Mouse (Mus musculus): ENCODE results near the gene Akap6. TPM values are rescaled to one million over a fixed set of nuclear protein-coding genes. Genes with fewer than 3 reads are reported as not detected.

Gene Akap6
- polyA plus RNA-seq, 1 experiment from 2014 or later, result 9.7 TPM

DNA sequence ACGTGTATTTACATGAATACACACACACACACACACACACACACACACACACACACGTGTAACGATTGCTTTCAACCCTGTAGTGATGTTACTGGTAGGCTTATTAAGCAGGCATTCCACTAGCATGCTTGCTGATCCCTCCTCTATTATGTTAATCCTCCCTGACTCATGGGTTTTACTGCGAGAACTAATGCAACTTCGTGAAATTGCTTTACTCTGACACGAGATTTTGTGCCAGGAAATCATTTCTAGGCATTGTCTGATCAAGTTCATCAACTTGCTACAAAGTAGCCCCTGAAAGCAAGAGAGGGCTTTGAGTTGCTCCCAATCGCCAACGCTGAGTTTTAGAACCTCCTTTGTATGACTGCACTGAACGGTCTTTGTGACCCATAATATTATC is 132.6 kb downstream of the Akap6 start:
- no peak overlapping the region for H3K4me2 ChIP-seq
- H3K9ac ChIP-seq, result no peak overlapping the region
- H3K27me3 ChIP-seq (replicated peaks), result no peaks in the 10 kb centered on the region
- WGBS, result 68% methylated on average over 9 of the region's 9 CpGs
- no peak for ATAC-seq (ENCODE audit: insufficient number of reproducible peaks, low FRiP score)
- H3K4me1 ChIP-seq (replicated peaks), result peaks cover 40% of the 10 kb centered on the region
- H3K4me3 ChIP-seq, result no peak overlapping the region
- no peaks in the 10 kb centered on the region for H3K36me3 ChIP-seq
- no peaks in the 10 kb centered on the region for H3K9me3 ChIP-seq (replicated peaks)
- H3K27ac ChIP-seq (ENCODE audit: poor library complexity, severe bottlenecking), result no peak overlapping the region

DNA sequence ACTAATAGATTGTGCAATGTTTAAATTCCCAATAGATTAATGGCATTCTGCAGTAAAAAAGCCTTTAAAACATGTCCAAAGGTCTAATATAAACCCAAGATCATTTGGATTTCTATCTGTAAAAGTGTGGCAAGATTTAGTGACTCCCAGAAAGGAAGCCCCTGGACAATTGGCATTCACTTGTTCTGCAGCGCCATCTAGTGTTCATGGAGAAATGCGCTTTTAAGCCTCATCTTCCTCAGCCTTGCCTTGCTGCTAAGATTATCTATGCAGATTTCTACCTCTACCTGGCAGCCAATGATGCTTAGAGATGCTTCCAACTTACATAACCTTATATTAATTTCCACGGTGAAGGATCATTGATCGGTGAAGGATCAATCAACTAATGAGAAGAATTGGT is 133.0 kb downstream of the Akap6 start:
- Histone ChIP-seq H3K27me3 (replicated peaks) (no peaks in the 10 kb centered on the region), H3K4me2 (no peak overlapping the region), H3K9me3 (replicated peaks) (no peaks in the 10 kb centered on the region), H3K9ac (no peak overlapping the region), H3K27ac (ENCODE audit: poor library complexity, severe bottlenecking) (no peak overlapping the region), H3K4me1 (replicated peaks) (peaks cover 40% of the 10 kb centered on the region), H3K36me3 (no peaks in the 10 kb centered on the region), H3K4me3 (no peak overlapping the region)
- no peak for ATAC-seq (ENCODE audit: insufficient number of reproducible peaks, low FRiP score)
- 8% methylated on average over 4 of the region's 4 CpGs for WGBS

DNA sequence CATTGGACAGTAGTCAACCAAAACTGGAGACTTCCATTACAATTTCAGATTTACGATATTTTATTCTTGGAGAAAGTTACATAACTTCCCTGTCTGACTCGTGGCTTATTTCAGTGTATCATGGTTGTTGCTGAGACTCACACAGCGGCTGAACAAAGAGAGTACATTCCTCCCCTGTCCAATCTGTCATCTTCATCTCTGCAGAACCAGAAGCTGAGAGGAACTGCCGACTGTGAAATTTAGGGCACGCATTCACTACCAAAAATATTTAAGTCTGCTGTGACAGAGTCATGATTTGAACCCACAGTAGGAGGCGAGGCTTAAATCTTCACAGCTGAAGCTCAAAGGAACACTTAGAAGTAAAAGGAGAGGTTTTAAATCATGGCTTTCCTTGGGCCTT is 134.0 kb downstream of the Akap6 start:
- Histone ChIP-seq H3K4me3 (no peak overlapping the region), H3K27me3 (replicated peaks) (no peaks in the 10 kb centered on the region), H3K4me1 (replicated peaks) (peaks cover 40% of the 10 kb centered on the region), H3K9ac (no peak overlapping the region), H3K27ac (ENCODE audit: poor library complexity, severe bottlenecking) (no peak overlapping the region), H3K36me3 (no peaks in the 10 kb centered on the region), H3K4me2 (no peak overlapping the region), H3K9me3 (replicated peaks) (no peaks in the 10 kb centered on the region)
- WGBS, result 52% methylated on average over 6 of the region's 6 CpGs
- ATAC-seq (ENCODE audit: insufficient number of reproducible peaks, low FRiP score), result no peak

DNA sequence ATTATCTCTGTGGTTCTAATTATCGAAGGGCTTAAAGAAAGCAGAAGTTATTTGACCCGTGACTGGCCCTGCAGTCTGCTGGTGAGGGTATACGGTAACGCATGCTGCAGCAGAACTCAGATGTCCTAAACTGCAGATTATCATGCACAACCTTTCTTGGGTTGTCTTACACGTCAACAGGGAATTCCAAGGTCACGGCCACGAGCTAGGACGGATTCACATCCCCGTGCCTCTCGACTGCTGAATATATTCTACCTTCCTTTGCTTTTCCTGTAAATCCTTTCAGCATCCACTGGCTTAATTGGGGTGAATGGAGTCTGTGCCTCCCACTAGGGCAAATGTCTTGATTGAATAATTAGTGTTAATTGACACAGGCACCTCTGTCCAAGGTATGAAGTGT is 134.9 kb downstream of the Akap6 start:
- Histone ChIP-seq H3K27me3 (replicated peaks) (no peaks in the 10 kb centered on the region), H3K9me3 (replicated peaks) (no peaks in the 10 kb centered on the region), H3K27ac (ENCODE audit: poor library complexity, severe bottlenecking) (0 out of 2 replicates have a peak overlapping the region, but pooled peaks have one; percentile 50), H3K9ac (no peak overlapping the region), H3K4me2 (no peak overlapping the region), H3K4me1 (replicated peaks) (peaks cover 40% of the 10 kb centered on the region), H3K36me3 (no peaks in the 10 kb centered on the region), H3K4me3 (no peak overlapping the region)
- 23% methylated on average over 10 of the region's 10 CpGs for WGBS
- no peak for ATAC-seq (ENCODE audit: insufficient number of reproducible peaks, low FRiP score)

DNA sequence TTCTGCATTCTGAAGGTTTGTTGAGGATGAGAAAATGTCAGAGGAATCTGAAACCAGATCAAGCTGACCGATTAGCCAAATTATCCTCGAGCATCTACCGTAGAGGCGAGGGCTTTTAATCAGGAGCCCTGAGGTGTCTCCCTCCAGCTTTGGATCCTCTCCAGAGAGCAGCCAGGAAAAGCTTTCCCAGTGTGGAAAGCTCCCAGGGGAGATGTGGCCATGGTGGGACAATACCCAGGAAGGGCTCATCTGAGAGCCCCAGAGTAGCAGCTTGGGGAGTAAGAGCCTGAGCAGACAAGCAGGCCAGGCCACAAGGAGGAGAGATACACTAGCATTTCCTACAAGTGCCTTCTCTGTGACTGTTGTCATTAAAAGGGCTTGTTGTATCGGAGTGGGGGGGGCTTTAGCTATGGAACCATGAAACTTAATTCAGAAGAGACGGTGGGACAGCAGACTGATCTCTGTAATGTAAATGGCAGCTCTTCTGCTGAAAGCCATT is 135.6 kb downstream of the Akap6 start:
- Histone ChIP-seq H3K9ac (no peak overlapping the region), H3K27ac (ENCODE audit: poor library complexity, severe bottlenecking) (peak overlapping the region; percentile 50), H3K36me3 (no peaks in the 10 kb centered on the region), H3K9me3 (replicated peaks) (no peaks in the 10 kb centered on the region), H3K4me3 (no peak overlapping the region), H3K4me2 (no peak overlapping the region; the same call in 1 of the 2 replicates), H3K4me1 (replicated peaks) (peaks cover 40% of the 10 kb centered on the region), H3K27me3 (replicated peaks) (no peaks in the 10 kb centered on the region)
- ATAC-seq (ENCODE audit: insufficient number of reproducible peaks, low FRiP score), result no peak
- WGBS, result 56% methylated on average over 6 of the region's 6 CpGs

DNA sequence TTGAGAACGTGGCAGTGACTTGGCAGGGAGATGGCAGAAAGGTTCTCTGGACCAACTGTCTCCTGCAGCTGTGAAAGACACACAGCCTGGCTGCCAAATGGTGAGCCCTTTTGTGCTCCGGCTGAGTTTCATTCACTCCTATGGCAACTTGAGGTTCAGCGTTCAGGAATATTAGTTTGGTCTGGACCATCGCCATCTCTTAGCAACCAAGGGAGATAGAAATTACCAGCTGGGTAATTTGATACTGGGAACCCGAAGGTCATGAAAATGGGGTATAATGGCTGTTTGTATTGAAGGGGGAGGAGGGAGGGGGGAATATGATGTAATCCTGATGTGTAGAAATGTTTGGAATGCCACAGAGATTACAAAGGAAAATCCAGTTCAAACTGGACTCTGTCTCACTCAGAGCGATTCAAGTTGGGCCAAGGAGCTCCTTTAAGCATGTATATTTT is 136.1 kb downstream of the Akap6 start:
- Histone ChIP-seq H3K4me3 (no peak overlapping the region), H3K9ac (no peak overlapping the region), H3K36me3 (no peaks in the 10 kb centered on the region), H3K4me1 (replicated peaks) (peaks cover 39% of the 10 kb centered on the region), H3K9me3 (replicated peaks) (no peaks in the 10 kb centered on the region), H3K27ac (ENCODE audit: poor library complexity, severe bottlenecking) (peak overlapping the region; percentile 50), H3K4me2 (no peak overlapping the region; the same call in 1 of the 2 replicates), H3K27me3 (replicated peaks) (no peaks in the 10 kb centered on the region)
- peak; percentile 66; the same call in 1 of the 2 replicates for ATAC-seq (ENCODE audit: insufficient number of reproducible peaks, low FRiP score)
- WGBS, result 49% methylated on average over 6 of the region's 6 CpGs

DNA sequence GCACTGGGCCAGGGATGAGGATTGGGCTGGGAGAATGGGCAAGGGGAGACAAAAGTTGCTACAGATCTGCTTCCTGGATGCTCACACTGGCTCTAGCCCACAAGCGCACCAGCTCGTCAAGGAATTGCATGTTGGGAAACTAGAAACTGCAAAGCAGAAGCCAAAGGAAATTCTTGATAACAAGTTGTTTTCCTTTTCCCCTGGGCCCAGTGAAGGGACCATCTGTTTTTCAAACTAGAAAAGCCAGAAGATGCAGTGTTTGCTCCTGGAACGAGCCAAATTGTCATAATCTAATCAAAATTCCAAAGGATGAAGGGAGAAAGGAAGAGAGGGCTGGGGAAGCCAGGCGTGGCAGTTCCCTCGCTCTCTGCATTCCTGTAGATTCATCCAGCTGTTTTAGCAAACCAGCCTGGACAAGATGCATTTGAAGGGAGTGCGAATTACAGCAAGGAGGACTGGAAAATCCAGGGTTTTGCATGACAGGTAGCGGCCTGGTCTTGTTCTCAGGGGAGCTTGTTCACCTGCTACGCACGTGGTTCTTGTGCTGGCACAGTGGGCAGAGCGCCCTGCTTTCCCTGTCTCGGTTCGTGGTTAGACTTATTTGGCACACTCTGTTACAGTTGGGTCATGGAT is 136.8 kb downstream of the Akap6 start:
- no peaks in the 10 kb centered on the region for H3K9me3 ChIP-seq (replicated peaks)
- H3K36me3 ChIP-seq, result no peaks in the 10 kb centered on the region
- peak overlapping the region; percentile 77 for H3K27ac ChIP-seq (ENCODE audit: poor library complexity, severe bottlenecking)
- no peak overlapping the region for H3K9ac ChIP-seq
- H3K27me3 ChIP-seq (replicated peaks), result no peaks in the 10 kb centered on the region
- ATAC-seq (ENCODE audit: insufficient number of reproducible peaks, low FRiP score), result peak; percentile 18; the same call in 1 of the 2 replicates
- H3K4me3 ChIP-seq, result no peak overlapping the region
- peaks cover 32% of the 10 kb centered on the region for H3K4me1 ChIP-seq (replicated peaks)
- no peak overlapping the region; the same call in 1 of the 2 replicates for H3K4me2 ChIP-seq
- 58% methylated on average over 12 of the region's 12 CpGs for WGBS

DNA sequence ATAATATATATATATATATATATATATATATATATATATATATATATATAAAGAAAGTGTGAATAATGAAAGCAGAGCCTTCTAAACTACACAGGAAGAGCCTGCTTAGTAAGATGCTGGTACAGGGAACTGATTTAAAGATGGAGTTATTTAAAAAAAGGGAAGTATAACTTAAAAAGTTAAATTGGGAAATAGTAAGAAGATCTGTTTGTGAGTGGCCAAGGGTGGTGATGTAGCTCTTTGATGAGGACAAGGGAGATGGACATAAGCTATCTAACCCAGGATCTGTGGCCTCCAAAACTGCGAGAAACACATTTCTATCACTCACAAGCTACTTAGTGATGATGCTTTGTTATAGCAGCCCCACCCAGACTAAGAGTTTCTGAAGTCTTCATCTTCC is 146.8 kb downstream of the Akap6 start:
- Histone ChIP-seq H3K36me3 (no peaks in the 10 kb centered on the region), H3K4me2 (no peak overlapping the region), H3K27me3 (replicated peaks) (no peaks in the 10 kb centered on the region), H3K4me3 (no peak overlapping the region), H3K9ac (no peak overlapping the region), H3K27ac (ENCODE audit: poor library complexity, severe bottlenecking) (no peak overlapping the region), H3K9me3 (replicated peaks) (no peaks in the 10 kb centered on the region), H3K4me1 (replicated peaks) (peaks cover 28% of the 10 kb centered on the region)
- WGBS, result 74% methylated on average over 1 of the region's 1 CpGs
- no peak for ATAC-seq (ENCODE audit: insufficient number of reproducible peaks, low FRiP score)

DNA sequence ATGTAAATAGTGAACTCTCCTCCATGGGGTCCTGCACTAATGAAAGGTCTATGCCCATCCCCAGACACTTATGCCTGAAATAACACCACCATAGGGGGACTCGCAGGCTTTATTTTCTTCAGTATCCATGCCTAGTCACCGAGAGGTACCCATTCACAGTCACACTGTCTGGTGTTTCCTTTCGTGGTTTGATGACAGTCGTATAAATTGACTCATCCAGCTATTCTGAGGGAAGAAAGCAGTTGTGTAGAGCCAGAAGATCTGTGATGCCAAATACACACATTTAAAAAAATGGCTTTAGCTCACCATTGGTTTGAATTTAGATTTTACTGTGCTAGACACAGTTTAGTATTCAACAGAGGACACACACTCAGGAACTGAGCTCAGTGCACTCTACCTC is 147.8 kb downstream of the Akap6 start:
- 81% methylated on average over 4 of the region's 4 CpGs for WGBS
- no peak for ATAC-seq (ENCODE audit: insufficient number of reproducible peaks, low FRiP score)
- no peaks in the 10 kb centered on the region for H3K27me3 ChIP-seq (replicated peaks)
- no peak overlapping the region for H3K4me2 ChIP-seq
- no peak overlapping the region for H3K9ac ChIP-seq
- H3K4me1 ChIP-seq (replicated peaks), result peaks cover 32% of the 10 kb centered on the region
- no peaks in the 10 kb centered on the region for H3K9me3 ChIP-seq (replicated peaks)
- H3K4me3 ChIP-seq, result no peak overlapping the region
- H3K36me3 ChIP-seq, result no peaks in the 10 kb centered on the region
- no peak overlapping the region for H3K27ac ChIP-seq (ENCODE audit: poor library complexity, severe bottlenecking)

DNA sequence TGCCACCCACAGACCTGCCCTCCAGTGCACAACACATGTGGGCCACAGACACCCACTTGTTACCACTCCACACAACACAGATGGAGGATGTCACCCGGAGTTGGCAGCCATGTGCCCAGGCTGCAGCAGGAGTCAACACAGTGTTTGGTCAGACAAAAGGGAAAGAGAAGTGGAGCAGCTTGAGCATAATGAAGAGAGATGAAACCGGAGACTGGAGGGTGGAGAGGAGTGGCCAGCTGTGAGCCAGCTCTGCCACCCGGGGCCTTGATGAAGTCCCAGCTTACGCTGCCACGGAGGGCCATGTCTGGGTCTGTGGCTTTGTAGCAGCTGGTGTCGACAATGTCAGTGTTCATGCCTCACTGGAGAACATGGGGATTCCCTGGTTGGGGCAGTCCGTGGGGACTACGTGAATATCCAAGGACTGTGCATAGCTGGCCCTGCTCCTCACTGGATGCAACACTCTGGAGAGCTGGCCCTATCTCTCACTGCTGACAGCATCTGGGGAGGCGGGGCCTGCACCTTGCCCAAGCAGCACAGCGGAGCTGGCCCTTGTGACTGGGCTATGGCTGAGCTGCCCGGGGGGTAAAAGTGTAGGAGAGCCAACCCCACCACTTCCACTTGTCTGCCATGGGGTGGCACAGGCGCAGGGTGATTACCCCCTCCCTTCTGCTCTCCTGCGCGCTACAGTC is 148.8 kb downstream of the Akap6 start:
- Histone ChIP-seq H3K4me3 (no peak overlapping the region), H3K27me3 (replicated peaks) (no peaks in the 10 kb centered on the region), H3K27ac (ENCODE audit: poor library complexity, severe bottlenecking) (peak overlapping the region; percentile 41), H3K9me3 (replicated peaks) (no peaks in the 10 kb centered on the region), H3K4me2 (peak overlapping the region; percentile 35), H3K9ac (peak overlapping the region; percentile 31; the same call in 1 of the 2 replicates), H3K4me1 (replicated peaks) (peaks cover 37% of the 10 kb centered on the region), H3K36me3 (no peaks in the 10 kb centered on the region)
- ATAC-seq (ENCODE audit: insufficient number of reproducible peaks, low FRiP score), result peak; percentile 85
- WGBS, result 48% methylated on average over 14 of the region's 14 CpGs

DNA sequence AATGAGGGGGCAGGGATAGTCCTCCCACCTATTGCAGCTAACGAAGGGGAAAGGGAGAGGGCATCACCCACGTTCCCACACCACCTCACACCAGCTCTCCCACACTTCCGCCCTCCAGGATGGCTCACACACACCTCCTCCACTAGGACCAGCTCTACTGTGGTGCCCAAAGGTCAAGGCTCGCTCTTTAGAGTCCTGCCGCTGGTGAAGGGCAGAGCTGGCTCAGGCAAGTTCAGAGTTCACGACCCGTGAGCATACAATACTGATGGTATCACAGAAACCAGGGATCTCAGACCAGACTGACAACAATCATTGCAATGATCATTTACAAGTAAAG is 149.3 kb downstream of the Akap6 start:
- Histone ChIP-seq H3K27me3 (replicated peaks) (no peaks in the 10 kb centered on the region), H3K4me2 (peak overlapping the region; percentile 35), H3K9me3 (replicated peaks) (no peaks in the 10 kb centered on the region), H3K4me3 (no peak overlapping the region), H3K4me1 (replicated peaks) (peaks cover 42% of the 10 kb centered on the region), H3K9ac (peak overlapping the region; percentile 31; the same call in 1 of the 2 replicates), H3K36me3 (no peaks in the 10 kb centered on the region), H3K27ac (ENCODE audit: poor library complexity, severe bottlenecking) (0 out of 2 replicates have a peak overlapping the region, but pooled peaks have one; percentile 41)
- ATAC-seq (ENCODE audit: insufficient number of reproducible peaks, low FRiP score), result 0 out of 2 replicates have a peak, but pooled peaks have one; percentile 33
- WGBS, result 52% methylated on average over 7 of the region's 7 CpGs

All from heart, embryonic 12.5 days (tissue).